Mouse (Mus musculus): ENCODE measurements at regions not wholly inside any gene's neighbourhood (a gene's known extent, or its start where the extent isn't known, plus 50 kb on each side); places are given as distances from the start of the nearest gene placed in this dataset.

GRCm38 (mm10) chr1:90518584-90519265 is 84.1 kb upstream of the Cops8 start:
- TF ChIP-seq CTCF (IDR thresholded peaks at IDR 0.05) (no peak), EP300 (IDR thresholded peaks at IDR 0.05) (no peak)
